28 mouse cellular contexts compared by ENCODE assay signal in the genomic region with DNA sequence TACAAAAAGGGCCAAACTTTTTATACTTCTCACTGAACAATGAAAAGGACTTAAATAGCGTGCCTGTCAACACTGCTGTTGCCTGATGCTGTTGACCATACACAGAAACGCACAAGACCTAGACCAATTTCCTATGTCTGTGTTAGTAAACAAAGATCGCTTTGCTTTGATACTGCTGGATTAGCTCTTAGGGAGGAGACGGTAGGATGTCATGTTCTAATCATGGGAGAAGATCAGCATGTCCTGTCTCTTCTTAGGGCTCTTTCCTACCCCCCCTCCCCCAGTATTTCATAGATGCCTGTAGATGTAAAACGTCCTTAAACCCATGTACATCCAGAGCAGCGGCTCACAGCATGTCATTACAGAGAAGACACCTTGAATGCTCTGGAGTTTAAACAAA.
"Had no signal": no experiment of that assay in that cellular context is flagged by ENCODE, and none has a peak within 500 bp of the region (broad histone marks: within the 10 kb centered on the region; RNA-seq: fewer than 3 reads in every experiment).

No protein-coding gene starts in this region.

- H3K4me3 ChIP-seq: left cerebral cortex, adult 2 months; limb, embryonic 10.5 days; limb, embryonic 12.5 days; limb, embryonic 13.5 days; limb, embryonic 15.5 days; liver, embryonic 12.5 days; liver, embryonic 13.5 days; liver, embryonic 15.5 days; lung, embryonic 15.5 days; megakaryocyte, embryonic 14.5 days; midbrain, embryonic 10.5 days; midbrain, embryonic 12.5 days; midbrain, embryonic 13.5 days; midbrain, embryonic 15.5 days; myocyte; neural tube, embryonic 12.5 days; neural tube, embryonic 13.5 days had no signal

- ATAC-seq: liver, embryonic 12.5 days; midbrain, embryonic 13.5 days; midbrain, embryonic 15.5 days; midbrain, embryonic 16.5 days had no signal

- DNase-seq: layer of hippocampus, postnatal 36 days; left cerebral cortex, postnatal 4 days; liver, embryonic 13.5 days; lung, embryonic 14.5 days; lung, postnatal 10 days; lung, postnatal 14 days; midbrain, embryonic 14.5 days had no signal

- H3K9me3 ChIP-seq: limb, embryonic 10.5 days; limb, embryonic 12.5 days; limb, embryonic 15.5 days; lung, embryonic 15.5 days; midbrain, embryonic 10.5 days; midbrain, embryonic 13.5 days; midbrain, embryonic 15.5 days; neural tube, embryonic 12.5 days; neural tube, embryonic 13.5 days had no signal

- H3K4me2 ChIP-seq: limb, embryonic 12.5 days; limb, embryonic 13.5 days; limb, embryonic 15.5 days; liver, embryonic 11.5 days; liver, embryonic 12.5 days; liver, embryonic 13.5 days; liver, embryonic 15.5 days; lung, embryonic 14.5 days; lung, embryonic 15.5 days; midbrain, embryonic 11.5 days; midbrain, embryonic 12.5 days; midbrain, embryonic 13.5 days; midbrain, embryonic 15.5 days; neural tube, embryonic 12.5 days; neural tube, embryonic 13.5 days had no signal

- H3K36me3 ChIP-seq: limb, embryonic 10.5 days; limb, embryonic 12.5 days; limb, embryonic 13.5 days; limb, embryonic 15.5 days; liver, embryonic 12.5 days; liver, embryonic 13.5 days; liver, embryonic 15.5 days; lung, embryonic 15.5 days; midbrain, embryonic 10.5 days; midbrain, embryonic 12.5 days; midbrain, embryonic 13.5 days; midbrain, embryonic 15.5 days; neural tube, embryonic 12.5 days; neural tube, embryonic 13.5 days had no signal

- H3K4me1 ChIP-seq: limb, embryonic 10.5 days; limb, embryonic 12.5 days; limb, embryonic 13.5 days; limb, embryonic 15.5 days; liver, embryonic 12.5 days; liver, embryonic 13.5 days; liver, embryonic 15.5 days; lung, embryonic 15.5 days; megakaryocyte, embryonic 14.5 days; midbrain, embryonic 10.5 days; midbrain, embryonic 12.5 days; midbrain, embryonic 13.5 days; midbrain, embryonic 15.5 days; neural tube, embryonic 12.5 days; neural tube, embryonic 13.5 days had no signal

- H3K9ac ChIP-seq: limb, embryonic 12.5 days; limb, embryonic 13.5 days; limb, embryonic 15.5 days; liver, embryonic 12.5 days; liver, embryonic 13.5 days; liver, embryonic 14.5 days; liver, embryonic 15.5 days; lung, embryonic 14.5 days; lung, embryonic 15.5 days; midbrain, embryonic 12.5 days; midbrain, embryonic 13.5 days; midbrain, embryonic 15.5 days; neural tube, embryonic 12.5 days; neural tube, embryonic 13.5 days had no signal

- H3K27ac ChIP-seq: left cerebral cortex, adult 2 months; limb, embryonic 10.5 days; limb, embryonic 12.5 days; limb, embryonic 13.5 days; limb, embryonic 15.5 days; liver, embryonic 12.5 days; liver, embryonic 13.5 days; liver, embryonic 14.5 days; liver, embryonic 15.5 days; lung, embryonic 15.5 days; macrophage; midbrain, embryonic 10.5 days; midbrain, embryonic 12.5 days; midbrain, embryonic 13.5 days; midbrain, embryonic 15.5 days; neural tube, embryonic 12.5 days; neural tube, embryonic 13.5 days had no signal

- H3K27me3 ChIP-seq: limb, embryonic 12.5 days; limb, embryonic 13.5 days; limb, embryonic 15.5 days; liver, embryonic 12.5 days; liver, embryonic 13.5 days; liver, embryonic 15.5 days; lung, embryonic 15.5 days; midbrain, embryonic 12.5 days; midbrain, embryonic 13.5 days; midbrain, embryonic 15.5 days; neural tube, embryonic 12.5 days; neural tube, embryonic 13.5 days had no signal
